Mouse (Mus musculus) regulatory T cell (primary cell): ENCODE measurements around the gene Foxo6.

Experiments
- in situ Hi-C: fragments of 300-600 bp; cut with MboI, MseI; formaldehyde crosslinking; loops from one replicate; pipeline ENCODE4 v1.15.1; 2025; ENCODE audit warnings: high pct_unique_total_duplicates

The Foxo6 gene

GRCm38 (mm10) chr4:120248800-120249261 is 38.3 kb downstream of the Foxo6 start:
- in situ Hi-C loops: no loop called here

DNA sequence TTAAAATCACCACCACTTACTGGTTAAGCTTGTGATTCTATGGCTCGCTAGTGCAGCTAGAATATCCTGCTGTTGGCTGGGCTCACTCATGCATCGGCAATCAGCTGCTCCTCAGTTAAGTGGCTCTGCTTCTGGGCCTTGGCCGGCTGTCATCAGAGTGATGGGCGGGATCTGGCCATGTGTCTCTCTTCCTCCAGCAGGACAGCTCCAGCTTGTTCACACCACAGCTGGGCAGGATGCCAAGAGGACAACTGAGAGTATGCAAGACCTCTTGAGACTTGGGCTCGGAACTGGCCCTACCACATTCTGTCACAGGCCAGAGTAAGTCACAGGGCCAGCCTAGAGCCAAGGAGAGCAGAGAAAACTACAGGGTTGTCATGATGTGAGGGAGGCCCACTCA is 39.7 kb downstream of the Foxo6 start:
- in situ Hi-C loops: no loop called here

GRCm38 (mm10) chr4:120246086-120246485 is 41.1 kb downstream of the Foxo6 start:
- in situ Hi-C loops: no loop called here

- in situ Hi-C loops: no loop called here
Observed at GRCm38 (mm10) chr4:120242783-120243262, 44.3 kb downstream of the Foxo6 start.

DNA sequence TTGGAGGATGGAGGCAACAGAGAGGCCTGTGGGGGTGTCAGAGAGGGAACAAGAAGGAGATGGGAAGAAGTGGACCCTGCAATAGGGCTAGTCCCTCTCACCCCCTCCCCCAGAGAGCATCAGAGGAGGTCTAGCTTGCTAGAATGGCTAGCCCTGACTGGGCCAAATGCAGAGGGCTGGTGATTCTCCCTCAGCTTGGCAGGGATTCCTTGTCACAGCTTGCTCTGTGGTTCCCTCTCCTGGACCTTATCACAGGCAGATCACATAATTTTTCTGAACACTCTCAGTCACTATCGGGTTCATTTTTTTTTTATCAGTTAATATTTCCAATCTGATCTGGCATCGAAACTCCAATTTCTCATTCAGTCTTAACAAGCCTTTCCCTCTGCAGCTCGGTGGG is 46.0 kb downstream of the Foxo6 start:
- in situ Hi-C loops: no loop called here

- in situ Hi-C loops: no loop called here
Observed at GRCm38 (mm10) chr4:120239419-120239818, 47.7 kb downstream of the Foxo6 start.

DNA sequence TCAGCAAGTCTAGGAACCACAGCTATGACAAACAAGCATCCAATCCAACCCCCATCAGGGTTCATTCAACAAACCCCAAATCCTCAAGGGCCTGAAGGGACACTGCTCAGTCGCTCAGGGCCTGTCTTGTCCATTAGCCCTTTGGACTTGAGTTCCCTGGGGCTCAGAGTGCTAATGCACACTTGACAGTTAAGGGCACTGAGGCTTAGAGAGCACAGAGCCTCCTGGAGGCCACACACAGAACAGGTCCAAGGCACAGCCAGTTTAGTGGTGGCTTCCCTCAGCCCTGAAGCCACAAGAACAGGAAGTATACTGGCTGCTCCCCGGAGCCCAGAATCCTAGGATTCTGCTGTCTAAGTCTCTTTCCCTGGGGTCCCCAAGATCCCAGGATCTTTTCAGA is 53.9 kb downstream of the Foxo6 start:
- in situ Hi-C loops: loop anchor here (5.0 kb wide), 1 partner anchor 89 kb away; no protein-coding TSS in a partner anchor

GRCm38 (mm10) chr4:120232541-120232940 is 54.6 kb downstream of the Foxo6 start:
- in situ Hi-C loops: loop anchor here (5.0 kb wide), 1 partner anchor 90 kb away; no protein-coding TSS in a partner anchor

GRCm38 (mm10) chr4:120231982-120232381 is 55.2 kb downstream of the Foxo6 start:
- in situ Hi-C loops: loop anchor here (5.0 kb wide), 1 partner anchor 90 kb away; no protein-coding TSS in a partner anchor

DNA sequence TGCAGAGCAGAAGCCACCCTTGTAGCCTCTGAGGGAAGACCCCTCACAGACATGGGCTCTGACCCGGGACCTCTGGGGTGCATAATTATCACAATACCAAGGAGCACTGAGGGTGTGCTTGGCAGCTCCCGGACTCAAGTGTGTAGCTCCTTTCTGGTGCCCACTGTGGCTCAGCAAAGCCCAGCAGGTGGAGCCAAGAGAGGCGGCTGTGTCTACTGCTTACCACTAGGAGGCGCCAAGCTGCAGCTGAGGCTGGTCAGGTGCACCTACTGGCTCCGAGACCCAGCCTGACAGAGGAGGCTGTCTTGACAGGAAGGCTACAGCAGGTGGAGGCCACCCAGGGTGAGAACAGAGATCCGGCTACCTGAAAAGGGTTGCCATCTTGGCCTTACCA is 56.9 kb downstream of the Foxo6 start:
- in situ Hi-C loops: loop anchor here (5.0 kb wide), 1 partner anchor 92 kb away; no protein-coding TSS in a partner anchor

- in situ Hi-C loops: loop anchor here (5.0 kb wide), 1 partner anchor 93 kb away; no protein-coding TSS in a partner anchor
Observed at GRCm38 (mm10) chr4:120229505-120230255, 57.5 kb downstream of the Foxo6 start.

DNA sequence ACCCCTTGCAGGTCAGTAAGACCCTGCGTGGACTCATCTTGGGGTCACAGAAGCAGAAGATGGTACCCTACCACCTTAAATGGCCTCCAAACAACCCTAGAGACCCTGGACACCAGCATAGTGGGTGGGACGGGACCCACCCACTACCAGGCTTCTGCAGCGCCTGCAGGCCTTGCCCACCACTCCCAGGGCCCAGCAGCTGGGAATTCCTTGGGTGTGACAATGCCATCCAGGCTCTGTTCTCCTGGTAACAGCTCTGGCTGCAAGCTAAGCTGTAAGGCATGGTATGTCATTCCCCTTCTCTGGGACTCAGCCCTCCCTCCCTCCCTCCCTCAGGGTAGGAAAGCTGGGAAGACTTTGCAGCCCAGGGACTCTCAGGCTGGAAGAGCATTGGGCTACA is 58.5 kb downstream of the Foxo6 start:
- in situ Hi-C loops: no loop called here

DNA sequence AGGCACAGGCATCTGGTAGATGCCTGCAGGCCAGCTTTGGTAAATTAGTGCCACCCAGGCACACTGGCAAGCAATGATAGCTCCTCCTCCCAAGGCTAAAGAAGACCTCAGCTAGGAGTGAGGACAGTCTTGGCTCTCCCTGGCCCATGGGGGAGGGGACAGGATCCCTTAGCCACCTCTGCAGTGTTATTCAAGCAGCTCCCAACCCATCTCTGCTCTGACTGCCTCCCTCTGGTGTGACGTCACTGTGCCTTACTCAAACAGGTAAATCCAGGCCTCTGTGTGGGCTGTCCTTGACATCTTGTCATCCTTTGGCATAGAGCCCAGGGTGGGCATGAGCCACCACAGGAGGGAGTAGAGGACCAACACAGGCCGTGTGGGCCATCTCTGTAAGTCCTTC is 59.9 kb downstream of the Foxo6 start:
- in situ Hi-C loops: no loop called here

DNA sequence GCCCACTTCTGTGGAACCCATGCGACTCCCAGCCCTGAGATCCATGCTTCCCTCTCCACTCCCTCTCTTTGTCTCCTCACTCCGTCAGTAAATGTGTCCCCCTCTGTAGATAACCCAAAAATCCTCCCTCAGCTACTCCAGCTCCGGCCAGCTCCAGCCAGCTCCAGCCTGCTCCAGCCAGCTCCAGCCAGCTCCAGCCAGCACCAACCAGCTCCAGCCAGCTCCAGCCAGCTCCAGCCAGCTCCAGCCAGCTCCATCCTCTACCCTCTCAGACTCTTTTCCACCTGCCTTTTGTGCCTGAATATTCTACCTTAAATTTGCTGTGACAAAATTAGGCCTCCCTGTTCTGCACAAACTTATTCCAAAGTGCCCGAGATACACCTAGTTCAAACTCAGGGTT is 60.5 kb downstream of the Foxo6 start:
- in situ Hi-C loops: no loop called here

- in situ Hi-C loops: no loop called here
Observed at GRCm38 (mm10) chr4:120225135-120225780, 61.9 kb downstream of the Foxo6 start.

GRCm38 (mm10) chr4:120223805-120224204 is 63.3 kb downstream of the Foxo6 start:
- in situ Hi-C loops: no loop called here

DNA sequence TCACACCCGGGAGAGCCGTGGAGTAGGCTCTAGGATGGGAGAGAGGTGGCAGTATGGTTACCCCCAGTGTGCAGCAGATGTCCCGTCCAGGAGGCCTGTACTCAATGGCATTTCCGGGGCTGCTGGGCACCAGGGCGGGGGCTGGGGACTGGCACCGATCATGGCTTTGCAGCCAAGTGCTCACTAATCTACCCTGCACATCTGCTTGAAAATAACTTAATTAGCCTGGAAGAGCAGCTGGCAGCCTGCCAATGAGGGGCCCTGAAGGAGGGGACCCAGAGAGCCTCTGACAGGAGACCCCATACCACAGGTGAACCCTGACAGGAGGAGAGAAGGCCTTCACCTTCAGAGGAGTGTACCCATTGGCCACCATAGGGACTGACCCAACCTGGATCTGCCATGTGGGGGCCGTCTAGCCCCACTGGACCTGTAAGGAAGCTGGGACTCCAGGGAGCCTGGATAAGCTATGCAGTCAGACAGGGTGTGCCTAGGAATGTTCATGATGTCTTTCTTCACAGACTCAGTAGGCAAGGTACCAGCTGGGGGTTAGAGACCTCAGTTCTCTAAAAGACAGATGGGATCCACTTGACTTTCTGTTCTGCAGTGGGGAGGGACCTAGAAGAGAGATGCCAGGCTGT is 63.9 kb downstream of the Foxo6 start:
- in situ Hi-C loops: no loop called here

DNA sequence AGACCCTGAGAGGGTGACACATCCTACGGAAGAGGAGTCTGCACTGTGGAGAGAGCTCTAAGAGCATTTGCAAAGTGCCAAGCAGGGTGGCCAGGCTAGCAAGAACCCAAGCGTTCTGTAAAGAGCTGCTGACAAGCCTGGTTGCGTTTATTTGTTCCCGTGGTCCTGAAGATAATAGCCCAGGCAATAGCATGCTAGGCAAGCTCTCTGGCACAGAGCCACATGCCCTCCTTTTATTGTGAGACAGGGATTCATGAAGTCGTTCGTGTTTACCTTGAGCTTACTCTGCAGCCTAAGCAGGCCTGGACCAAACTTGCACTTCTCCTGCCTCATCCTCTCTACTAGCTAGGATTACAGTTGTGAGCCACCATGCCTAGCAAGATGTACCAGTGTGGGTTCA is 65.4 kb downstream of the Foxo6 start:
- in situ Hi-C loops: no loop called here

DNA sequence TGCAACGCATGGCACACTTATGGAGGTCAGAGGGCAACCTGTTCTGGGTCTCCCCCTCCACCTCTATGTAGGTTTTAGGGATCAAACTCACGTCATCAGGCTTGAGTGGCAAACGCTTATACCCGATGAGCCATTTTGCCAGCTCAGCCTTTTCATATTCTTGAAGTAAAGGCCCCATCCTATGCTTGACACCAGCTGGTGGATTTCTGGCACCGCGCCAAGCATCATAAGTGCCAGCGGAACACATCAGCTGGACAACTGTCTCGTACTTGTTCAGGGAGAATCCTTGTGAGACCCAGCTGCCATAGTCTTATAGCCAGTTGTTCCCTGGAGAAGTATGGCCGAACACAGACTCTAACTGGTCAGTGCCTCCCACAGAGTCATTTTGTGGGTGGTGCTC is 68.3 kb downstream of the Foxo6 start:
- in situ Hi-C loops: no loop called here
